Mouse (Mus musculus): ENCODE results near the gene Ifi27l2b.
A peak's percentile ranks its signal among the peaks of the same experiment; 100 is the strongest.

DNA sequence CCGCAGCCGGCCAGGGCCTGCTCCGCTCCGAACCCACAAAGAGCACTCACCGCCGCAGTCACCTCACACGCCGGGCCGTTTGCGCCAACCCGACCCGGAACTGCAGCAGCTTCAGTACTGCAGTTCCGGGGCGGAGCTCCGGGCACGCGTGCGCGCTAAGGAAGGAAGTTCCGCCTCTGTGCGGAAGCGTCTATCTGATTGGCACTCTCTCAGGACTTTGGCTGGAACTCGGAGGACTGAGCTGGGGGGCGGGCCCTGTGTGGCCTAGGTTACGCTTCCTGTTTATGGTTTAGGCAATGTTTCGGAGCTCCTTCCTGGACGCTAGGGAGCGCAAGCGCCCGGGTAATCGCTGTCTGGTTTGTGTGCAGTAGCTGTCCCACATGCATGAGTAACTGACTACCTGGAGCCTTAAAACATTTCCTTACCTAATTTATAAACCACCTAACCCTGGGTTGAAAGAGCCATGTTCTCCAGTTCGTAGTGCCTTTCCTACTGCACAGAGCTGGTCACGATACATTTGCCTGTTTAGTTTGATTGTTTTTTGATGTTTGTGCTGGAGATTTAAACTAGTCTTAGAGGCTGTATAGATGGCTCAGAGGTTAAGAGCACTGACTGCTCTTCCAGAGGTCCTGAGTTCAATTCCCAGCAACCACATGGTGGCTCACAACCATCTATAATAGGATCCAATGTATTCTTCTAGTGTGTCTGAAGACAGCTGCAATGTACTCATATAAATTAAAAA lies 31.1 kb downstream of the Ifi27l2b start, which contains the start of gene Ddx24:
- peak; percentile 62 for TF ChIP-seq CTCF (IDR thresholded peaks at IDR 0.05; ENCODE audit: insufficient read depth, low read depth, low read length)
- peak; percentile 86 for TF ChIP-seq POLR2A (IDR thresholded peaks at IDR 0.05; ENCODE audit: insufficient read depth, low read depth, low read length)

Data from olfactory bulb, adult 2 months (tissue).